ENCODE assay signal across 16 mouse cellular contexts in genomic region chr5:150106358-150106757, GRCm38 (mm10).
"Had no signal": no experiment of that assay in that cellular context is flagged by ENCODE, and none has a peak within 500 bp of the region (broad histone marks: within the 10 kb centered on the region; RNA-seq: fewer than 3 reads in every experiment).

No protein-coding gene starts in this region.

- H3K36me3 ChIP-seq: neural tube, embryonic 12.5 days; neural tube, embryonic 13.5 days; neural tube, embryonic 15.5 days; stomach, embryonic 15.5 days had no signal

- H3K4me3 ChIP-seq: neural tube, embryonic 12.5 days; neural tube, embryonic 13.5 days; neural tube, embryonic 15.5 days; stomach, embryonic 15.5 days had no signal

- H3K9ac ChIP-seq: neural tube, embryonic 12.5 days; neural tube, embryonic 13.5 days; neural tube, embryonic 15.5 days; stomach, embryonic 15.5 days had no signal

- H3K4me1 ChIP-seq: neural tube, embryonic 12.5 days; neural tube, embryonic 13.5 days; neural tube, embryonic 15.5 days; stomach, embryonic 15.5 days had no signal

- H3K27ac ChIP-seq: neural tube, embryonic 12.5 days; neural tube, embryonic 13.5 days; neural tube, embryonic 15.5 days; stomach, embryonic 15.5 days had no signal

- H3K9me3 ChIP-seq: neural tube, embryonic 12.5 days; neural tube, embryonic 15.5 days; stomach, embryonic 15.5 days had no signal

- H3K4me2 ChIP-seq: neural tube, embryonic 12.5 days; neural tube, embryonic 13.5 days; neural tube, embryonic 15.5 days; stomach, embryonic 15.5 days had no signal

- DNase-seq: retina, postnatal 1 day; right cerebral cortex, adult 18-20 months; right cerebral cortex, postnatal 14 days; right cerebral cortex, postnatal 25 days; right cerebral cortex, postnatal 4 days; spleen, adult 18-20 months; thymus, adult 18-20 months; thymus, adult 2 months; thymus, postnatal 14 days; thymus, postnatal 25 days; thymus, postnatal 36 days; thymus, postnatal 4 days had no signal

- H3K27me3 ChIP-seq: neural tube, embryonic 12.5 days; neural tube, embryonic 13.5 days; neural tube, embryonic 15.5 days; stomach, embryonic 15.5 days had no signal
